In genomic region chr5:43990316-43990715, GRCm38 (mm10) we compare ENCODE assay signal across 8 mouse cellular contexts. TPM values are rescaled to one million over a fixed set of nuclear protein-coding genes. Genes with fewer than 3 reads are reported as not detected.
DNase-seq lines count a peak whose midpoint lies in the region; ATAC-seq and TF ChIP-seq lines count a peak whose summit lies in the region.

No protein-coding gene starts in this region.

- peak; percentile 46 to 75 for DNase-seq in heart, adult 18-20 months
- DNase-seq in heart, postnatal 25 days (ENCODE audit: low spot score), result no peak
- peak; percentile 76 for DNase-seq in adrenal gland, postnatal 14 days
- peak; percentile 68 to 78 for DNase-seq in kidney, postnatal 25 days
- DNase-seq in testis, postnatal 10 days (ENCODE audit: low spot score), result peak; percentile 72

- H3K79me2 ChIP-seq in C2C12 (ENCODE audit: control insufficient read depth, insufficient read depth), result no peaks in the 10 kb centered on the region

- H3ac ChIP-seq in C2C12 (ENCODE audit: control insufficient read depth, insufficient read length, low read depth), result no peak overlapping the region

- no peaks in the 10 kb centered on the region for H3K79me3 ChIP-seq in C2C12 (ENCODE audit: low read depth)

- H3K4me3 ChIP-seq in C2C12 (ENCODE audit: insufficient read depth, poor library complexity, severe bottlenecking), result no peak overlapping the region
- no peak overlapping the region for H3K4me3 ChIP-seq in embryonic fibroblast, embryonic 13.5 days (ENCODE audit: insufficient read depth, low read length)

- no peaks in the 10 kb centered on the region; the same call in 1 of the 2 replicates for H3K4me1 ChIP-seq in embryonic fibroblast, embryonic 13.5 days (ENCODE audit: control insufficient read depth, insufficient read depth, low read length)

- no peaks in the 10 kb centered on the region for H3K36me3 ChIP-seq in C2C12 (ENCODE audit: control insufficient read depth, insufficient read depth)

- peak; percentile 46 for TF ChIP-seq CTCF in C2C12 (IDR thresholded peaks at IDR 0.05; ENCODE audit: control insufficient read depth, insufficient read depth, insufficient read length)
- TF ChIP-seq CTCF in embryonic fibroblast, embryonic 13.5 days (IDR thresholded peaks at IDR 0.05; ENCODE audit: borderline replicate concordance, insufficient read depth, low read length), result peak; percentile 59

- H3K27ac ChIP-seq in embryonic fibroblast, embryonic 13.5 days (ENCODE audit: insufficient read depth, low read length), result no peak overlapping the region

- ATAC-seq in megakaryocyte-erythroid progenitor cell, adult 5-6 weeks (replicated peaks; ENCODE audit: low FRiP score, low TSS enrichment, poor library complexity, severe bottlenecking), result 0 out of 2 replicates have a peak, but pooled peaks have one; percentile 47

- TF ChIP-seq POLR2A in embryonic fibroblast, embryonic 13.5 days (IDR thresholded peaks at IDR 0.05; ENCODE audit: low read depth, low read length), result no peak

- H3K27me3 ChIP-seq in C2C12 (ENCODE audit: control insufficient read depth, insufficient read depth, insufficient read length), result peaks cover 6% of the 10 kb centered on the region

- intact Hi-C loops in heart, postnatal 25 days (cut with DNase I), result loop anchor here (1.0 to 2.0 kb wide), 4 partner anchors 66 to 318 kb away; no protein-coding TSS in a partner anchor

TF ChIP-seq in C2C12, 6 proteins besides CTCF, POLR2A, EP300 and RAD21:
- no peak for TF ChIP-seq FOSL1 (IDR thresholded peaks at IDR 0.05; ENCODE audit: insufficient read depth, low read length, poor library complexity, severe bottlenecking)
- TF ChIP-seq CEBPB (IDR thresholded peaks at IDR 0.05; ENCODE audit: low read depth), result no peak
- TF ChIP-seq USF1 (IDR thresholded peaks at IDR 0.05; ENCODE audit: low read depth), result no peak
- no peak for TF ChIP-seq MAX (IDR thresholded peaks at IDR 0.05)
- no peak for TF ChIP-seq MYOD1 (IDR thresholded peaks at IDR 0.05; ENCODE audit: control insufficient read depth, insufficient read length, low read depth)
- TF ChIP-seq MYOG (IDR thresholded peaks at IDR 0.05; ENCODE audit: control insufficient read depth, extremely low read depth, insufficient read length), result no peak

RNA-seq across cellular contexts. Expression of gene Fgfbp1, which starts 8.7 kb away (rescaled TPM):
- total RNA-seq in heart, adult 18-20 months (2021), result under 1 TPM in 1 of 2 experiments, not detected in 1; 0.39 TPM
- under 1 TPM; 0.22 to 0.29 TPM for total RNA-seq in heart, postnatal 25 days (2021)
- 0.08 TPM for polyA plus RNA-seq in C2C12 (2012; fragmentation: generic; extraction: Trizol)
- total RNA-seq in adrenal gland, postnatal 14 days (2021), result not detected in 2 replicates
- not detected in 2 replicates for polyA plus RNA-seq in embryonic fibroblast, embryonic 13.5 days (2011; ENCODE audit: insufficient read length, low read depth, missing spikeins)
- not detected in 2 replicates for total RNA-seq in megakaryocyte-erythroid progenitor cell, adult 5-6 weeks (2014; fragmentation: Nextera tagmentation)
- total RNA-seq in megakaryocyte-erythroid progenitor cell, adult 5-6 weeks (2017), result not detected in 2 replicates
